Mouse (Mus musculus) C2C12 (cell line): Measurements from ENCODE around the gene Wdr64.

Experiments used
- CTCF ChIP-seq: IDR thresholded peaks from one replicate; pipeline ENCODE4 v1.5.1; 2011; ENCODE audit not compliant: control insufficient read depth, insufficient read depth, insufficient read length
- MYOD1 ChIP-seq: IDR thresholded peaks from one replicate; pipeline ENCODE4 v1.6.1; 2011; ENCODE audit warnings: low read depth; ENCODE audit not compliant: control insufficient read depth, insufficient read length
- MYOG ChIP-seq: IDR thresholded peaks from one replicate; pipeline ENCODE4 v1.6.1; 2011; ENCODE audit not compliant: control insufficient read depth, insufficient read length; ENCODE audit errors: extremely low read depth

GRCm38 (mm10) chr1:175699796-175700195 is 1.4 kb downstream of the Wdr64 start:
- no peak for TF ChIP-seq CTCF
- no peak for TF ChIP-seq MYOG
- no peak for TF ChIP-seq MYOD1
